In genomic region chr5:86858336-86858735, GRCm38 (mm10) we compare ENCODE assay signal across 31 mouse cellular contexts. TPM values are rescaled to one million over a fixed set of nuclear protein-coding genes. Genes with fewer than 3 reads are reported as not detected.
DNase-seq lines count a peak whose midpoint lies in the region; TF ChIP-seq lines count a peak whose summit lies in the region.
"Had no signal": no experiment of that assay in that cellular context is flagged by ENCODE, and none has a peak within 500 bp of the region (broad histone marks: within the 10 kb centered on the region; RNA-seq: fewer than 3 reads in every experiment).

No protein-coding gene starts in this region.

- H3K27me3 ChIP-seq in ES-Bruce4 (ENCODE audit: control insufficient read depth, insufficient read depth, low read length, poor library complexity, severe bottlenecking), result no peaks in the 10 kb centered on the region
- H3K27me3 ChIP-seq: embryonic facial prominence, embryonic 13.5 days; heart, embryonic 13.5 days; hindbrain, embryonic 12.5 days; intestine, embryonic 15.5 days had no signal

- no peak overlapping the region for H3K9ac ChIP-seq in ES-Bruce4 (ENCODE audit: low read depth, poor library complexity, severe bottlenecking)
- H3K9ac ChIP-seq: embryonic facial prominence, embryonic 13.5 days; forebrain, postnatal 0 days; heart, embryonic 13.5 days; hindbrain, embryonic 12.5 days; intestine, embryonic 15.5 days had no signal

- intact Hi-C loops in gastrocnemius, adult 2 months (cut with DNase I), result no loop called here

- peak; percentile 75 for TF ChIP-seq EP300 in ES-Bruce4 (IDR thresholded peaks at IDR 0.05; ENCODE audit: insufficient read depth, low read depth, low read length)

- no peak overlapping the region for H3K4me3 ChIP-seq in ES-Bruce4 (ENCODE audit: low read depth, low read length)
- no peak overlapping the region for H3K4me3 ChIP-seq in gastrocnemius, adult 2 months
- H3K4me3 ChIP-seq: embryonic facial prominence, embryonic 13.5 days; forebrain, embryonic 10.5 days; heart, adult 2 months; heart, embryonic 10.5 days; heart, embryonic 13.5 days; hindbrain, embryonic 12.5 days; intestine, embryonic 15.5 days had no signal

- H3K36me3 ChIP-seq in ES-Bruce4 (ENCODE audit: control insufficient read depth, insufficient read depth, low read length, poor library complexity, severe bottlenecking), result no peaks in the 10 kb centered on the region
- H3K36me3 ChIP-seq: embryonic facial prominence, embryonic 13.5 days; forebrain, embryonic 10.5 days; heart, embryonic 10.5 days; heart, embryonic 13.5 days; hindbrain, embryonic 12.5 days; intestine, embryonic 15.5 days had no signal

- DNase-seq in ES-CJ7 (ENCODE audit: low read depth, low spot score) (peak; percentile 92), ZHBTc4 (ENCODE audit: low read depth, low spot score) (peak; percentile 85)
- DNase-seq in gastrocnemius, adult 2 months, result no peak
- DNase-seq in spleen, postnatal 36 days (ENCODE audit: low spot score in 2 of 2), result no peak
- DNase-seq in ovary, adult 18-20 months (ENCODE audit: low spot score), result no peak
- DNase-seq: adrenal gland, postnatal 10 days; adrenal gland, postnatal 36 days; cerebellum, adult 18-20 months; cerebellum, adult 9-10 months; cerebellum, postnatal 25 days; forebrain, postnatal 0 days; gastrocnemius, postnatal 25 days; heart, adult 2 months; kidney, adult 11 months had no signal

- no peak for TF ChIP-seq CTCF in ES-Bruce4 (IDR thresholded peaks at IDR 0.05; ENCODE audit: low read depth, low read length)
- TF ChIP-seq CTCF in gastrocnemius, adult 2 months (IDR thresholded peaks at IDR 0.05), result no peak

- H3K9me3 ChIP-seq in ES-Bruce4 (replicated peaks; ENCODE audit: control insufficient read depth, insufficient read depth, low read length, poor library complexity, severe bottlenecking), result peaks cover 2% of the 10 kb centered on the region
- H3K9me3 ChIP-seq: embryonic facial prominence, embryonic 13.5 days; forebrain, embryonic 10.5 days; heart, embryonic 10.5 days; heart, embryonic 13.5 days; hindbrain, embryonic 12.5 days; intestine, embryonic 15.5 days had no signal

- H3K27ac ChIP-seq in ES-Bruce4 (ENCODE audit: insufficient read depth, low read length), result peak overlapping the region; percentile 86
- H3K27ac ChIP-seq in gastrocnemius, adult 2 months, result no peak overlapping the region
- H3K27ac ChIP-seq: embryonic facial prominence, embryonic 13.5 days; forebrain, embryonic 10.5 days; heart, adult 2 months; heart, embryonic 10.5 days; heart, embryonic 13.5 days; hindbrain, embryonic 12.5 days; intestine, embryonic 15.5 days had no signal

- H3K4me1 ChIP-seq in ES-Bruce4 (ENCODE audit: control insufficient read depth, insufficient read depth, low read length), result no peaks in the 10 kb centered on the region
- H3K4me1 ChIP-seq: embryonic facial prominence, embryonic 13.5 days; forebrain, embryonic 10.5 days; heart, embryonic 10.5 days; hindbrain, embryonic 12.5 days; intestine, embryonic 15.5 days had no signal

- TF ChIP-seq POLR2A in ES-Bruce4 (IDR thresholded peaks at IDR 0.05; ENCODE audit: insufficient read depth, low read length), result no peak

RNA-seq across cellular contexts. Expression of gene Ugt2b34, which starts 48.4 kb away (rescaled TPM):
- polyA plus RNA-seq in ES-Bruce4 (2011; ENCODE audit: insufficient read depth, insufficient read length, low read depth, missing spikeins), result not detected in 2 replicates
- total RNA-seq in gastrocnemius, adult 2 months (2021), result not detected
- total RNA-seq: common myeloid progenitor, adult 5-6 weeks; forebrain, postnatal 0 days; gastrocnemius, postnatal 25 days; heart, adult 2 months; heart, postnatal 25 days; hematopoietic stem cell, adult 5-6 weeks; MEL had no signal
- polyA plus RNA-seq: C2C12; CD4-positive, CD25-positive, alpha-beta regulatory T cell, adult 4 months; forebrain, embryonic 10.5 days; forebrain, embryonic 14.5 days; forebrain, postnatal 0 days; frontal cortex, adult 2 months; gonadal fat pad, adult 2 months; hindbrain, embryonic 12.5 days; hindbrain, embryonic 16.5 days had no signal

RNA-seq across cellular contexts. Expression of gene Ythdc1, which starts 54.3 kb away (rescaled TPM):
- 105 and 112 TPM in 2 replicates for polyA plus RNA-seq in ES-Bruce4 (2011; ENCODE audit: insufficient read depth, insufficient read length, low read depth, missing spikeins)
- total RNA-seq in gastrocnemius, adult 2 months (2021), result 10 to 100 TPM; 29.1 to 29.2 TPM

Comparison
In these comparisons a context has a peak if more than half of its experiments do, and no peak if none do; other contexts are left out.
1. DNase-seq: peak in ES-CJ7 (single experiment) and ZHBTc4 (single experiment); none in gastrocnemius, adult 2 months (single experiment), spleen, postnatal 36 days (0 of 2) and ovary, adult 18-20 months (single experiment).